Mouse (Mus musculus): ENCODE data around the gene Tenm4. TPM values are rescaled to one million over a fixed set of nuclear protein-coding genes. Genes with fewer than 3 reads are reported as not detected.

Tenm4 gene
- polyA plus RNA-seq, 1 experiment: 12.2 TPM

DNA sequence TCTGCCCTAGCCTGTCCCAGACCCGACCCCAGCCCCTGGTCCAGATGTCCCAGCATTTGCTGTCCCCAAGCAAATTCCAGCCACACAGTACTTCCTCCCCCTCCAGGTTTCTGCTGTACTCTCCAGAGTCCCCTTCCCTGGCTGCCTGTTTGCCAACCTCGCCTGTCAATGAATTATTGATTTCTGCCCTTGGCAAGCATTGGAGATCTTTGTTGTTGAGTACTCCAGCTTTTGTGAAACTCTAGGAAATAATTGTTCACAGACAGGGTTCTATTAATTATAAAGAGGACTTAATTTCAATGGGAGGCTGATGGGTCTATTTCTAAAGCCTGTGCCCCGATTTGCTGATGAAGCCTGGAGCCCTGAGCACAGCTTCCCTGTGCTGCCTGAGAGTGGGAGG is 733.4 kb downstream of the Tenm4 start:
- no peaks in the 10 kb centered on the region; the same call in 1 of the 2 replicates for H3K4me1 ChIP-seq (ENCODE audit: control insufficient read depth, insufficient read depth, low read length)
- WGBS: 69% methylated on average over 3 of the region's 3 CpGs
- TF ChIP-seq POLR2A (IDR thresholded peaks at IDR 0.05; ENCODE audit: borderline replicate concordance, insufficient read depth, low read length) (no peak), CTCF (IDR thresholded peaks at IDR 0.05; ENCODE audit: borderline replicate concordance, insufficient read depth, low read depth, low read length) (no peak)
- H3K4me3 ChIP-seq (replicated peaks; ENCODE audit: insufficient read depth, low read depth, low read length): no peak overlapping the region
- no peak overlapping the region for H3K27ac ChIP-seq (ENCODE audit: insufficient read depth, low read length)
- no peaks in the 10 kb centered on the region for H3K27me3 ChIP-seq (ENCODE audit: control insufficient read depth, insufficient read depth, low read length)
- no peak for DNase-seq

DNA sequence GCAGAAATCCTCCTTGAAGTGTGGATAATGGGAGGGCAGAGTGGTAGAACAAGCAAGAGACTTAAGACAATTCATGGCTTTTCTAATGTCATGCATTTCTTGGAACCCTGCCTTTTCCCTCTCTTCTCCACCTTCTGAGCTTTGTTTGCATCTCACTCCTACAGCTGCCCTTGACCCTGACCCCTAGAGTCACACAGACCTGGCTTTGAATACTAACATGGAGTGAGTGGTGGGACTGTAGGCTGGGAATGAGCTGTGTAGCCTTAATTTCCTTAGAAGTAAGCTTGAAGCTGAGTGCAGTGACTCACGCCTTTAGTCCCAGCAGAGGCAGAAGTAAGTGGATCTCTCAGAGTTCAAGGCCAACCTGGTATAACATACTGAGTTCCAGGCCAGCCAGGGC is 733.9 kb downstream of the Tenm4 start:
- Histone ChIP-seq H3K4me3 (replicated peaks; ENCODE audit: insufficient read depth, low read depth, low read length) (no peak overlapping the region), H3K27me3 (ENCODE audit: control insufficient read depth, insufficient read depth, low read length) (no peaks in the 10 kb centered on the region), H3K4me1 (ENCODE audit: control insufficient read depth, insufficient read depth, low read length) (no peaks in the 10 kb centered on the region), H3K27ac (ENCODE audit: insufficient read depth, low read length) (no peak overlapping the region)
- no peak for DNase-seq
- TF ChIP-seq POLR2A (IDR thresholded peaks at IDR 0.05; ENCODE audit: borderline replicate concordance, insufficient read depth, low read length) (no peak), CTCF (IDR thresholded peaks at IDR 0.05; ENCODE audit: borderline replicate concordance, insufficient read depth, low read depth, low read length) (no peak)
- WGBS: 98% methylated on average over 1 of the region's 1 CpGs

DNA sequence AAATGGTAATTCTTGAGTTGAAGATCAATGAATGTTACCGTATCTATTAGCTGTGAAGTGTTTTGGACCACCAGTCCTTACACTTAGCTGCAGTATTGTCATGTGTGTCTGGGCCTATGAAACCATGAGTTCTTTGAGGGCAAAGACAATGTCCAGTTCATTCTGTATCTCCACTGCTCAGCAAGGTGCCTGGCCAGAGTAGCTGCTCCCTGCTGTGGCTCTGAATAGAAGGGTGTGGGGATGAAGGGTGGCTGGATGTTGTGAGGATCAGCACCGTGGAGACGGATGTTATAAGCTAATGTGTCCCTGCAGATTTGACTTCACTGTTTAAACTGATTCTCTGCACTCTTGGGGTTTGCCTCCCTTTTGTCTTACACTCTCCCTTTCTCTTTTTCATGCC is 734.4 kb downstream of the Tenm4 start:
- no peak for DNase-seq
- TF ChIP-seq POLR2A (IDR thresholded peaks at IDR 0.05; ENCODE audit: borderline replicate concordance, insufficient read depth, low read length) (no peak), CTCF (IDR thresholded peaks at IDR 0.05; ENCODE audit: borderline replicate concordance, insufficient read depth, low read depth, low read length) (no peak)
- no peak overlapping the region for H3K4me3 ChIP-seq (replicated peaks; ENCODE audit: insufficient read depth, low read depth, low read length)
- H3K4me1 ChIP-seq (ENCODE audit: control insufficient read depth, insufficient read depth, low read length): no peaks in the 10 kb centered on the region
- WGBS: 93% methylated on average over 3 of the region's 3 CpGs
- no peak overlapping the region for H3K27ac ChIP-seq (ENCODE audit: insufficient read depth, low read length)
- no peaks in the 10 kb centered on the region for H3K27me3 ChIP-seq (ENCODE audit: control insufficient read depth, insufficient read depth, low read length)

DNA sequence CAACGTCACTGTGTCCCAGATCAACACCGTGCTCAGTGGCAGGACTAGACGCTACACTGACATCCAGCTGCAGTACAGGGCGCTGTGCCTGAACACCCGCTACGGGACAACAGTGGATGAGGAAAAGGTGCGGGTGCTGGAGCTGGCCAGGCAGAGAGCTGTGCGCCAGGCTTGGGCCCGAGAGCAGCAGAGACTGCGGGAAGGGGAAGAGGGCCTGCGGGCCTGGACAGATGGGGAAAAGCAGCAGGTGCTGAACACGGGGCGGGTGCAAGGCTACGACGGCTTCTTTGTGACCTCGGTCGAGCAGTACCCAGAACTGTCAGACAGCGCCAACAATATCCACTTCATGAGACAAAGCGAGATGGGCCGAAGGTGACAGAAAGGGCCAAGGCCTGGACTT is 735.2 kb downstream of the Tenm4 start:
- H3K27ac ChIP-seq (ENCODE audit: insufficient read depth, low read length): no peak overlapping the region
- peak in 1 of 2 experiments; percentile 8 for DNase-seq
- H3K4me3 ChIP-seq (replicated peaks; ENCODE audit: insufficient read depth, low read depth, low read length): no peak overlapping the region
- no peak for TF ChIP-seq CTCF (IDR thresholded peaks at IDR 0.05; ENCODE audit: borderline replicate concordance, insufficient read depth, low read depth, low read length)
- no peak for TF ChIP-seq POLR2A (IDR thresholded peaks at IDR 0.05; ENCODE audit: borderline replicate concordance, insufficient read depth, low read length)
- no peaks in the 10 kb centered on the region for H3K4me1 ChIP-seq (ENCODE audit: control insufficient read depth, insufficient read depth, low read length)
- 44% methylated on average over 20 of the region's 20 CpGs for WGBS
- H3K27me3 ChIP-seq (ENCODE audit: control insufficient read depth, insufficient read depth, low read length): no peaks in the 10 kb centered on the region

- WGBS: 86% methylated on average over 16 of the region's 16 CpGs
- no peak overlapping the region for H3K27ac ChIP-seq (ENCODE audit: insufficient read depth, low read length)
- no peaks in the 10 kb centered on the region for H3K4me1 ChIP-seq (ENCODE audit: control insufficient read depth, insufficient read depth, low read length)
- TF ChIP-seq CTCF (IDR thresholded peaks at IDR 0.05; ENCODE audit: borderline replicate concordance, insufficient read depth, low read depth, low read length) (no peak), POLR2A (IDR thresholded peaks at IDR 0.05; ENCODE audit: borderline replicate concordance, insufficient read depth, low read length) (no peak)
- DNase-seq: peak in 1 of 2 experiments; percentile 4
- H3K27me3 ChIP-seq (ENCODE audit: control insufficient read depth, insufficient read depth, low read length): no peaks in the 10 kb centered on the region
- no peak overlapping the region for H3K4me3 ChIP-seq (replicated peaks; ENCODE audit: insufficient read depth, low read depth, low read length)
Observed at GRCm38 (mm10) chr7:96907971-96908680, 737.1 kb downstream of the Tenm4 start.

DNA sequence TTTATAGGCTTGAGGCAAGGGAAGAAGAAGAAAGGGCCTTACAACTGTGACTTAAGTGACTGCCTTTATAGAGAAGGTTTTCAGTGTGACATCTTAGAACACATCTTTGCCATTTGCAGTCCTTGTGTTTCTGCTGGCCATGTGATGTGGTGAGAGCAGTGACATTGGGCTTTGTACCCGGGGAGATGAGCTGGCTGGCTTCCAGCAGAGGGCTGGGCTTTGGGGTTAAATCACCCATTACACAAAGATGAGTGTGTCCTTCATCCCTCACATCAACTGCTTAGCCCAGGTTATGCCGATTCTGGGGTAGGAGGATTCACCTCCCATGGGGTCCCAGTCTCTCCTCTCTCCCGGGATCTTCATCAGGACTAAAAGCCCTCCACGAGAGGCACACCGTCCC is 738.8 kb downstream of the Tenm4 start:
- no peak overlapping the region for H3K4me3 ChIP-seq (replicated peaks; ENCODE audit: insufficient read depth, low read depth, low read length)
- no peaks in the 10 kb centered on the region for H3K27me3 ChIP-seq (ENCODE audit: control insufficient read depth, insufficient read depth, low read length)
- WGBS: 71% methylated on average over 5 of the region's 5 CpGs
- no peak for DNase-seq
- TF ChIP-seq CTCF (IDR thresholded peaks at IDR 0.05; ENCODE audit: borderline replicate concordance, insufficient read depth, low read depth, low read length): no peak
- no peak overlapping the region for H3K27ac ChIP-seq (ENCODE audit: insufficient read depth, low read length)
- no peaks in the 10 kb centered on the region for H3K4me1 ChIP-seq (ENCODE audit: control insufficient read depth, insufficient read depth, low read length)

GRCm38 (mm10) chr7:96910310-96910960 is 739.4 kb downstream of the Tenm4 start:
- 84% methylated on average over 12 of the region's 12 CpGs for WGBS
- Histone ChIP-seq H3K27me3 (ENCODE audit: control insufficient read depth, insufficient read depth, low read length) (no peaks in the 10 kb centered on the region), H3K4me3 (replicated peaks; ENCODE audit: insufficient read depth, low read depth, low read length) (no peak overlapping the region), H3K27ac (ENCODE audit: insufficient read depth, low read length) (no peak overlapping the region), H3K4me1 (ENCODE audit: control insufficient read depth, insufficient read depth, low read length) (no peaks in the 10 kb centered on the region)
- TF ChIP-seq CTCF (IDR thresholded peaks at IDR 0.05; ENCODE audit: borderline replicate concordance, insufficient read depth, low read depth, low read length) (no peak), POLR2A (IDR thresholded peaks at IDR 0.05; ENCODE audit: borderline replicate concordance, insufficient read depth, low read length) (no peak)
- DNase-seq: no peak

GRCm38 (mm10) chr7:96914031-96914430 is 743.0 kb downstream of the Tenm4 start:
- WGBS: 8% methylated on average over 6 of the region's 6 CpGs

More at GRCm38 (mm10) chr7:96914031-96914430, 743.0 kb downstream of the Tenm4 start:
- H3K4me1 ChIP-seq (ENCODE audit: control insufficient read depth, insufficient read depth, low read length): no peaks in the 10 kb centered on the region
- DNase-seq: peak; percentile 65 to 80
- H3K27me3 ChIP-seq (ENCODE audit: control insufficient read depth, insufficient read depth, low read length): no peaks in the 10 kb centered on the region
- no peak overlapping the region for H3K4me3 ChIP-seq (replicated peaks; ENCODE audit: insufficient read depth, low read depth, low read length)
- no peak for TF ChIP-seq POLR2A (IDR thresholded peaks at IDR 0.05; ENCODE audit: borderline replicate concordance, insufficient read depth, low read length)
- TF ChIP-seq CTCF (IDR thresholded peaks at IDR 0.05; ENCODE audit: borderline replicate concordance, insufficient read depth, low read depth, low read length): peak; percentile 92
- no peak overlapping the region for H3K27ac ChIP-seq (ENCODE audit: insufficient read depth, low read length)
